Mouse (Mus musculus): ENCODE results near the gene Lrrc66. TPM values are rescaled to one million over a fixed set of nuclear protein-coding genes. Genes with fewer than 3 reads are reported as not detected.

Lrrc66 gene
- polyA plus RNA-seq, 1 experiment: not detected

DNA sequence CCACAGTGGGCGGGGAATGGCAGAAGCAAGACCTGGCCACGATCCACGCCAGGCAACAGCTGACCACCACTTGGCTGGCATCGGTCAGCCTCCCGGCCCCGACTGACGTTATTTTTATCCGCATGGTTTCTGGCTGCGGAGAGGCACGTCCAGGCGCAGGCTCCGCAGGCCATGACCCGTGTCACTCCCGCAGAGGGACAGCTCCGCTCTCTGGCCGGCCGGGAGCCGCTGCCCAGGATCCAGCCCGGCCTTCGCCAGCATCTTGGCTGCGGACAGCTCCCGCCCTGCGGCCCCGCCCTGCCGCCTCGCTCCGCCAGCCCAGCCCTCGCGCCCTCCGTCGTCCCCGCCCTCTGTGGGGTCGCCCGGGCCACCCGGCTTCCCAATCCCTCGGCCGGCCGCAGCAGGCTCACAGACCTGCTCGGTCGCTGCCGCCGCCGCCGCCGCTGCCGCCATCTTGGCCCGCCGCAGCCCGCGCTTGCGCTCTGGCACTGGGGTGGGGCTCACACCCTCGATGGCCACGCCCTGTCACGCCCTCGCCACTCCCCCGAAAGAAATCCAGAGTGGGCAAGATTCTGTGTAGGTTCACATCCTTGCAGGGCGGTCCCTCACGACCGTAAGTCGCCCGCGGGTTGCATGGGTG lies 15.1 kb upstream of the Lrrc66 start, which contains the start of gene Sgcb:
Sgcb (minus strand) TSS at position 530 of the 640 bp plus-strand sequence.
- Histone ChIP-seq H3K27ac (ENCODE audit: insufficient read depth, low read length) (0 out of 2 replicates have a peak within 1 kb of the TSS, but pooled peaks have one; percentile 10), H3K4me3 (ENCODE audit: insufficient read depth, low read length) (peak within 1 kb of the TSS; percentile 71), H3K4me1 (ENCODE audit: control insufficient read depth, insufficient read depth, low read length) (peaks cover 4% of the 10 kb centered on the region; the same call in 1 of the 2 replicates)
- TF ChIP-seq POLR2A (IDR thresholded peaks at IDR 0.05; ENCODE audit: extremely low read depth, insufficient read depth, low read length): peak; percentile 60; the same call in 1 of the 2 replicates
- TF ChIP-seq CTCF (IDR thresholded peaks at IDR 0.05; ENCODE audit: extremely low read depth, insufficient read depth, low read length): no peak

DNA sequence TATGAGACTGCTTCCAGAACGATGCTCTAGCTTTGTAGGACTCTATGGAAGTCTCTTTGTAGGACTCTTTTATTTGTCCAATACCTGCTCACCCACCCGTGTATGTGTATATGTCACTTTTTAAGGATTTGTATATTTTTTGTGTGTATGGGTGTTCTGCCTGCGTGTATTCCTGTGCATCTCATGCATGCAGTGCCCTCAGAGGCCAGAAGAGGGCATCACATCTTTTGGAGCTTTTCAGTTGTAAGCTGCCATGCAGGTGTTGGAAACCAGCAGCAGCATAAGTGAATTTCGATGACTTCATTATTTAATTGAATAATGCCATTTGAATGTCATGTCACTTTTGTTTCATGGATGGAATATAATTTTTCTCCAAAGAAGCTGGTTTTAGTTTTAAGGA lies 9.8 kb upstream of the Lrrc66 start:
- TF ChIP-seq POLR2A (IDR thresholded peaks at IDR 0.05; ENCODE audit: extremely low read depth, insufficient read depth, low read length) (no peak), CTCF (IDR thresholded peaks at IDR 0.05; ENCODE audit: extremely low read depth, insufficient read depth, low read length) (peak; percentile 40; the same call in 1 of the 2 replicates)
- Histone ChIP-seq H3K4me1 (ENCODE audit: control insufficient read depth, insufficient read depth, low read length) (peaks cover 2% of the 10 kb centered on the region; the same call in 1 of the 2 replicates), H3K27ac (ENCODE audit: insufficient read depth, low read length) (no peak overlapping the region), H3K4me3 (ENCODE audit: insufficient read depth, low read length) (no peak overlapping the region)

DNA sequence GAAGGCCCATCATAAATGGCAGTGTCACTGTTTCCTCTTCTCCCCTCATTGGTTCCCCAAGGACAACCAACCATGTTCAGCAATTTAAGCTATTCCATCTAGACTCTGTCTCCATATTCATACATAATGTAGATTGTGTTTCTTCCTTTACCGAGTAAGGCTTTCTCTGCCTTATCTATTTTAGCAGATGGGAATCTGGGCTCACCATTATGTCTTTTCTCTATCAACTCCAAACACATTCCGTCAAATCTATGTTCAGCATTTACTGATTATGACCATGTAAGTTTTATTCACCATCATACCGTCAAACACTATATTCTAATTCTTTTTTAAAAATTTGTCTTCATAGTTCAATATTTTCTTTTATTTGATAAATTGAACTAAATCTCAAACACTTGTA lies 8.7 kb upstream of the Lrrc66 start:
- TF ChIP-seq CTCF (IDR thresholded peaks at IDR 0.05; ENCODE audit: extremely low read depth, insufficient read depth, low read length): no peak
- no peak for TF ChIP-seq POLR2A (IDR thresholded peaks at IDR 0.05; ENCODE audit: extremely low read depth, insufficient read depth, low read length)
- Histone ChIP-seq H3K27ac (ENCODE audit: insufficient read depth, low read length) (no peak overlapping the region), H3K4me3 (ENCODE audit: insufficient read depth, low read length) (no peak overlapping the region), H3K4me1 (ENCODE audit: control insufficient read depth, insufficient read depth, low read length) (peaks cover 2% of the 10 kb centered on the region; the same call in 1 of the 2 replicates)

DNA sequence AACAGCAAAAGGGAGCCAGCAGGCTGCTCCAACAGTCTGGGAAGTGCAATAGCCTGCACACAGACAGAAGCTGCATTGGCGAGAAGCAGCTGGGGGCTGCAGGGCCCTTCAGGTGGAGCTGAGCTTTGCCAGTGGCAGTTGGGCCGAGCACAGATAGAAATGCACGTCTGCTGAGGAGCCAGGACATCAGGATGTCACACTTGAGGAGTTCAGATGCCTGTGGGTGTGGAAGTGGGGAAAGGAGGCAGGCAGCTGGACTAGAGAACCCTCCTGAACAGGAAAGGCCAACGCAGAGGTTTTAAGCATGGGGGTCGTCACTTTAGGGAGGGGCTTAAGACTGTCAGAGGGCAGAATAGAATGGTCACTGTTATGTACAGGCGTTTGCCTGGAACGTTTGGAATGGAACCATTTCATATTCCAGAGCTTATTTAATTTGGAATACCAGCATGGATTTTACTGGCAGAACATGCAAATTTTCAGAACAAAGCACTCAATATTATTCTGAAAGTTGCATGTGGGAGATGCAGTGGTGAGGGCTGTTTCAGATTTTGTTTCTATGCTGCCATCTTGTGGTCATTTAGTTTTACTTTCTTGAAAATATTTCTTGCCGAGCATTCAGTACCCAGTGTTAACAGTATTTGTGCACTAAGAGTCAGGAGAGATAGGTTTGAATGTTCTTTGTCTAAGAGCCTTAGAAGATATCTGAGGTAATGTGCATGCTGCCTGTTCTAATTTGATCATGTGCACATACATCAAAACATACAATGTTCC lies 5.2 kb upstream of the Lrrc66 start:
- peaks cover 2% of the 10 kb centered on the region; the same call in 1 of the 2 replicates for H3K4me1 ChIP-seq (ENCODE audit: control insufficient read depth, insufficient read depth, low read length)
- no peak for TF ChIP-seq CTCF (IDR thresholded peaks at IDR 0.05; ENCODE audit: extremely low read depth, insufficient read depth, low read length)
- no peak for TF ChIP-seq POLR2A (IDR thresholded peaks at IDR 0.05; ENCODE audit: extremely low read depth, insufficient read depth, low read length)
- no peak overlapping the region for H3K4me3 ChIP-seq (ENCODE audit: insufficient read depth, low read length)
- no peak overlapping the region for H3K27ac ChIP-seq (ENCODE audit: insufficient read depth, low read length)

DNA sequence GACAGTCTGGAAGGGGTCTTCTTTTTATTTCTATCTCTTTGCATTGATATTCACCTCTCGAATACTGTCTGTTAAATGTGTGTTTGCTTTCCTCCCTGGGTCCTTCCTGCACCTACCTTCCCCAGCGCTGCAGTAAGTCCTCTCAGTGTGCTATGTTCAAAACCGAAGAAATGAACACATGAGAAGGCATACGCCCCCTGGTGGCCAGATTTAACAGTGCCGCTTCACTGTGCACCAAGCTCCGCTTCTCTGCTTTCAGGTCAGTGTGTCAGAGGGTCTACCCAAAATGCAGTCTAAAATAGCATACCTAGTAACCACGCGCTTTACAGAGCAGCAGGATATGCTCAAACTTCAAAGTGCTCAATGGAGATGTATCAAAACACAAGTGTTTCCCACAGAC lies 815 bp upstream of the Lrrc66 start:
- TF ChIP-seq POLR2A (IDR thresholded peaks at IDR 0.05; ENCODE audit: extremely low read depth, insufficient read depth, low read length) (no peak), CTCF (IDR thresholded peaks at IDR 0.05; ENCODE audit: extremely low read depth, insufficient read depth, low read length) (peak; percentile 76)
- H3K4me1 ChIP-seq (ENCODE audit: control insufficient read depth, insufficient read depth, low read length): peaks cover 2% of the 10 kb centered on the region; the same call in 1 of the 2 replicates
- no peak overlapping the region for H3K4me3 ChIP-seq (ENCODE audit: insufficient read depth, low read length)
- H3K27ac ChIP-seq (ENCODE audit: insufficient read depth, low read length): no peak overlapping the region

DNA sequence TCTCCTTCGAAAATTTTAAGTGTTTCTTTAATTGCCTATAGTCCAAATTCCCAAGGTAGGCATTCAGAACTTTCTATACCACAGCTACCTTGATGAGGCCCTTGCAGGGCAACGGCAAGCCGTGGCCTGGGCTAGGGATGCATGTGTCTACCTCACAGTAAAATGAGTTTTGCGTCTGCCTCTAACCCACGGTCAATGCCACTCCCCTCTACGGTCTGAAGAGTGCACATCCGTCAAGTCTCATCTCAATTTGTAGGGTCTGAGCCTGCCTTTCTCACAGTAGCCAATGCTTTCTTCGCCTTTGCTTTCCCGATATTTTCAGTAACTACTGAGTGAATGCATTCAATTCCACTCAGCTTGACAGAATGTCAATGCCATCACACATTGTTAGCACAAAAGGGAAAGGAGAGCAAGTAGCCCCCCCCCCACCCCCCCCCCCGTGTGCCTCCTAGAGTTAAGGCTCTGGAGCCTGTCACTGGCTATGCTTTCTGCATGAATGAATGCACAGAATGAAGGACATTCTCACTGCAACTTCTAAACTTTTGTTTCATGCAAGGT lies 1.2 kb downstream of the Lrrc66 start:
- TF ChIP-seq CTCF (IDR thresholded peaks at IDR 0.05; ENCODE audit: extremely low read depth, insufficient read depth, low read length) (no peak), POLR2A (IDR thresholded peaks at IDR 0.05; ENCODE audit: extremely low read depth, insufficient read depth, low read length) (no peak)
- H3K4me1 ChIP-seq (ENCODE audit: control insufficient read depth, insufficient read depth, low read length): no peaks in the 10 kb centered on the region

GRCm38 (mm10) chr5:73630141-73630540 lies 2.2 kb downstream of the Lrrc66 start:
- TF ChIP-seq POLR2A (IDR thresholded peaks at IDR 0.05; ENCODE audit: extremely low read depth, insufficient read depth, low read length): no peak
- no peak for TF ChIP-seq CTCF (IDR thresholded peaks at IDR 0.05; ENCODE audit: extremely low read depth, insufficient read depth, low read length)
- H3K4me3 ChIP-seq (ENCODE audit: insufficient read depth, low read length): no peak overlapping the region
- H3K4me1 ChIP-seq (ENCODE audit: control insufficient read depth, insufficient read depth, low read length): no peaks in the 10 kb centered on the region
- no peak overlapping the region for H3K27ac ChIP-seq (ENCODE audit: insufficient read depth, low read length)

More for the DNA sequence above, 1.2 kb downstream of the Lrrc66 start:
- no peak overlapping the region for H3K27ac ChIP-seq (ENCODE audit: insufficient read depth, low read length)
- H3K4me3 ChIP-seq (ENCODE audit: insufficient read depth, low read length): no peak overlapping the region

DNA sequence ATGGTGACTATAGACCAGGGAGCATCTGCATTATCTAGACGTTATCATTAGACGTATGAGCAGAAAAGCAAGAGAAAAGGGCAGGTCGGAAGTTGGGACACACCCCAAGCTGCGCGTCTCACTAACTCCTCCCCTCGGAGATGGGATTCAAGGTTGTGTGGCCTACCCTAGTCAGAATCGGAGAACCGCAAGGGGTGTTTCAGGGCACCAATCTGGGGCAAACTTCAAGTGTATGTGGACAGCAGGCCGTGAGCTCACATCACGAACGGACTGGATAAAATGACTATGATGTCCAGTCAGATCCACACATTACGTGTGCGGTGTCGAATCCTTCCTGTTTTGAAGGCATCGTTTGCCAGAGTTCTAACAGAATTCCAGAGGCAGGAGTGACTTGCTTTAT lies 4.3 kb downstream of the Lrrc66 start:
- Histone ChIP-seq H3K27ac (ENCODE audit: insufficient read depth, low read length) (no peak overlapping the region), H3K4me3 (ENCODE audit: insufficient read depth, low read length) (no peak overlapping the region), H3K4me1 (ENCODE audit: control insufficient read depth, insufficient read depth, low read length) (no peaks in the 10 kb centered on the region)
- TF ChIP-seq POLR2A (IDR thresholded peaks at IDR 0.05; ENCODE audit: extremely low read depth, insufficient read depth, low read length): no peak
- TF ChIP-seq CTCF (IDR thresholded peaks at IDR 0.05; ENCODE audit: extremely low read depth, insufficient read depth, low read length): no peak

GRCm38 (mm10) chr5:73627559-73627958 lies 4.8 kb downstream of the Lrrc66 start:
- H3K4me3 ChIP-seq (ENCODE audit: insufficient read depth, low read length): no peak overlapping the region
- H3K27ac ChIP-seq (ENCODE audit: insufficient read depth, low read length): no peak overlapping the region
- TF ChIP-seq CTCF (IDR thresholded peaks at IDR 0.05; ENCODE audit: extremely low read depth, insufficient read depth, low read length) (no peak), POLR2A (IDR thresholded peaks at IDR 0.05; ENCODE audit: extremely low read depth, insufficient read depth, low read length) (no peak)
- H3K4me1 ChIP-seq (ENCODE audit: control insufficient read depth, insufficient read depth, low read length): no peaks in the 10 kb centered on the region

All from cortical plate, adult 2 months (tissue).